Mouse (Mus musculus) small intestine, adult 2 months (tissue): ENCODE measurements around the gene Qpct. TPM values are rescaled to one million over a fixed set of nuclear protein-coding genes. Genes with fewer than 3 reads are reported as not detected.

Experiments
- H3K27ac ChIP-seq: fragments of 200-500 bp; 2 replicates; pipeline ENCODE4 v1.5.1; 2012; ENCODE audit warnings: low read depth, low read length, control low read depth, inconsistent platforms; ENCODE audit not compliant: insufficient read depth
- H3K27me3 ChIP-seq: fragments of 200-500 bp; 2 replicates; pipeline ENCODE4 v1.6.1; 2012; ENCODE audit warnings: mild to moderate bottlenecking, moderate library complexity, low read length, inconsistent platforms; ENCODE audit not compliant: control insufficient read depth, insufficient read depth
- H3K36me3 ChIP-seq: fragments of 200-500 bp; 2 replicates; pipeline ENCODE4 v1.6.1; 2012; ENCODE audit warnings: mild to moderate bottlenecking, low read length, control low read depth, inconsistent platforms; ENCODE audit not compliant: control insufficient read depth, insufficient read depth
- H3K4me1 ChIP-seq: fragments of 200-500 bp; 2 replicates; pipeline ENCODE4 v1.6.1; 2012; ENCODE audit warnings: low read length, inconsistent platforms, mixed read lengths; ENCODE audit not compliant: control insufficient read depth, insufficient read depth, insufficient read length
- H3K4me3 ChIP-seq: fragments of 200-500 bp; 2 replicates; pipeline ENCODE4 v1.5.1; 2012; ENCODE audit warnings: low read depth, mild to moderate bottlenecking, control low read depth, inconsistent platforms, low read length, moderate library complexity
- CTCF ChIP-seq: fragments of 200-500 bp; IDR thresholded peaks from 2 replicates; pipeline ENCODE4 v1.5.1; 2012; ENCODE audit warnings: low read depth, mild to moderate bottlenecking, control low read depth, inconsistent platforms, low read length, moderate library complexity, mixed read lengths; ENCODE audit not compliant: insufficient replicate concordance, insufficient read length; ENCODE audit errors: extremely low read depth
- POLR2A ChIP-seq: fragments of 200-500 bp; IDR thresholded peaks from 2 replicates; pipeline ENCODE4 v1.6.1; 2012; ENCODE audit warnings: low read depth, mild to moderate bottlenecking, control low read depth, inconsistent platforms, low read length, moderate library complexity
- WGBS: fragments of 180-500 bp; shearing (Covaris S2); methylation state at CpG from one replicate; pipeline ENCODE4 v1.1.7; 2018; 5-methylcytosine and 5-hydroxymethylcytosine counted together
- polyA plus RNA-seq: library from polyadenylated mRNA; depleted of rRNA; stranded (reverse); fragments of >200 nt; gene quantifications from 2 replicates; pipeline ENCODE4 v1.2.3, GENCODE M21; 2012

Qpct gene
- polyA plus RNA-seq, 1 experiment = 1.8 TPM

DNA sequence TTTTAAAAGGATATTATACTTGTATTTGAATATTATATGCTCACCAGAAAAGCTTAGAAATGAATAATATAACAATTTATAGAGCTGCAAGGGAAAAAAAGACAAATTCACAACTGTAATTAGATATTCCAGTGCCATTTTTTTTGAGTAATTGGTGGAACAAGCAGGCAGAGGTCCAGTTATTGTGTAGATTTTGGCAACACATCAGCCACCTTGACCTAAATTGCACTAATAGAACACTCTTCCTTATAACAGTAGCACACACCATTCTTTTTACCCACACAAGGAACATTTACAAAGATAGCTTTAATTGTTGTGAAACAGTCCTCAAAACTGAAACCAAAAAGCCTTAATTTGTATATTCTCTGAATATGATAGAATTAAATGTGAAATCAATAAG, 12.0 kb upstream of the Qpct start:
- no peaks in the 10 kb centered on the region for H3K27me3 ChIP-seq
- no peak overlapping the region for H3K4me3 ChIP-seq
- H3K27ac ChIP-seq = no peak overlapping the region
- H3K36me3 ChIP-seq = no peaks in the 10 kb centered on the region
- no peak for TF ChIP-seq POLR2A
- TF ChIP-seq CTCF = no peak
- peaks cover 2% of the 10 kb centered on the region; the same call in 1 of the 2 replicates for H3K4me1 ChIP-seq

DNA sequence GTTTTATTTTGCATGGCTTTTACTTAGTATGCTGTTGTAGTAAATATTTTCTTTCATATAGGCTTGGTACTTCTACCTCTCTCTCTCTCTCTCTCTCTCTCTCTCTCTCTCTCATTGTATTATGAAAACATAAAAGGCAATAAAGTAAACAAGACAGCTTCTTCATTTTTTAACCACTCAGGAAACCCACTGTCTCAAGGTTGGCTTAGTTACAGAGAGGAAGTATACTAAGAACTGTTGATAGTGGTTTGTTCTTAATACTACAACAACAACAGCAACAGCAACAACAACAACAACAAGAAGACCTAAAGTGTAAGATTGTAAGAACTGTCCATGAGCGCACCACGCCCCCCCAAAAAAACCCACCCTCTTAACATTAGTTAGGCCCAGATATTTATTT, 8.0 kb upstream of the Qpct start:
- Histone ChIP-seq H3K4me3 (no peak overlapping the region), H3K4me1 (peaks cover 2% of the 10 kb centered on the region; the same call in 1 of the 2 replicates), H3K27ac (no peak overlapping the region), H3K27me3 (no peaks in the 10 kb centered on the region), H3K36me3 (no peaks in the 10 kb centered on the region)
- TF ChIP-seq POLR2A = no peak
- TF ChIP-seq CTCF = no peak
- 91% methylated on average over 2 of the region's 2 CpGs for WGBS

DNA sequence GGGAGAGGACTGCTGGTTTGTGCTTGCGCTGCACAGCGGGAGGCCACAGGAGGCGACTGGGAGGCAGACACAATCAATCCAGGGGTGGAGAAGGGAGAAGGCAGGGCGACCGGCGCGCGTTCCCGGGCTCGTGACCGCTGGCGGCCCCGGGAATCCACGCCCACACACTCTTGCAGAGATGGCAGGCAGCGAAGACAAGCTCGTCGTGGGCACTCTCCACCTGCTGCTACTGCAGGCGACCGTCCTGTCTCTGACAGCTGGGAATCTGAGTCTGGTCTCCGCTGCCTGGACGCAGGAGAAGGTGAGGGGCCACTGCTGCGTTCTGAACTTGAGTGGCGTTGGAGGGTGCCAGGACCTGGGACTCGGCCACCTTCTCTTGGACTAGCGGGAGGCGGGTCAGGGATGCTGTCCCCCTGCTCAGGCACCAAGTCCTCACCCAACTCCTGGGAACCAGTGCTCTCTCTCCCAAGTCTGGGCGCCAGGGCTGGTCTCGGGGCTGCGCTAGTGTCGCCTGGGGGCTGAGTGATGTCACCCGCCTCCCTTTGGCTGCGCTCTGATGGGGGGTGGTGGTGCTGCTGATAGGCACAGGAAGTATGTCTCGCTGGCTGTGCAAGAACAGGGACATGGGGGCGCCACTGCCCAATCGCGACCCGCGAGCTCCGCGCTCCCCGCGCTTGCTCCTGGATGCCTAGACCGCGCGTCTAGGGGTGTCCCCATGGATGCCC, 544 bp downstream of the Qpct start:
- Histone ChIP-seq H3K36me3 (no peaks in the 10 kb centered on the region), H3K4me3 (peak overlapping the region; percentile 62), H3K4me1 (0 out of 2 replicates have a peak, but pooled peaks cover 4% of the 10 kb centered on the region), H3K27me3 (no peaks in the 10 kb centered on the region; the same call in 1 of the 2 replicates), H3K27ac (no peak overlapping the region)
- 1% methylated on average over 45 of the region's 45 CpGs for WGBS
- no peak for TF ChIP-seq CTCF
- no peak for TF ChIP-seq POLR2A

DNA sequence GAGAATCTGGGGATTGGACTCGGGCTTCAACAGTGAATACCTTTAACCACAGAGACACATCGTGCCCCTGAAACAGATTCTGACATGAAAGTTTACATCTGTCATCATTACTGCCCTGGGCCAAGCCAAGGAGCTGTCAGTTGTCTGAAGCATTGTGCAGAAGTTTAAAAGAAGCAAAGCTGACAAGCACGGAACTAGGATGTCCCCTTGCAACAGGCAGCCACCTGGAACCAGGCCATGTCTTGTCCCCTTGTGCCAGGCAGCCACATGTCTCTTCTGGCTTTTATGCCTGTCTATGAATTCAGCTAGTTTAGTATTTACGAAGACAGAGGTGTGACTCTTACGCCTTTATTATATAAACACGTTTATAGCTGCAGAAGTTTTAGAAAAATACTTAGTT, 6.6 kb downstream of the Qpct start:
- H3K36me3 ChIP-seq = no peaks in the 10 kb centered on the region
- H3K4me3 ChIP-seq = no peak overlapping the region
- no peak overlapping the region for H3K27ac ChIP-seq
- TF ChIP-seq POLR2A = no peak
- TF ChIP-seq CTCF = no peak
- no peaks in the 10 kb centered on the region; the same call in 1 of the 2 replicates for H3K27me3 ChIP-seq
- 73% methylated on average over 6 of the region's 6 CpGs for whole genome bisulfite sequencing
- H3K4me1 ChIP-seq = no peaks in the 10 kb centered on the region

DNA sequence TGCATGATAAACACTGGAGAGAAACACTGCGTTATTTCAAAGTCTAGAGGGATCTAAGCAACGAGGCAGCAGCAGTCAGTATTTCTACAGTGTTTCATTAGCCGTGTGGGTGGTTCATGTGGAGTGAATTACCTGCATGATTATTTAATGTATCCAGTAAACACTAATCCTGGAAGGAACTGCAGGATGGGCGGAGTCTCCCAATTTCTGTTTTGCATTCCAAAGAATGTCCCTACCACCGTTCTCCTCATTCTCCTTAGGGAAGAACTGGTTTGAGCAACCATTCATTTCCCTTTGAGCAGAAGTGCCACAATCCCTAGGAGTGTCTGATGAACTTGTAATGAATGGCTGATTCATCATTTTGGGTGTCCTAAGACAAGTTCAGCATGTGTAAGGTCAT, 8.5 kb downstream of the Qpct start:
- Histone ChIP-seq H3K27me3 (no peaks in the 10 kb centered on the region), H3K27ac (no peak overlapping the region), H3K4me1 (no peaks in the 10 kb centered on the region), H3K4me3 (no peak overlapping the region), H3K36me3 (no peaks in the 10 kb centered on the region)
- no peak for TF ChIP-seq CTCF
- TF ChIP-seq POLR2A = no peak
- 68% methylated on average over 5 of the region's 5 CpGs for WGBS

DNA sequence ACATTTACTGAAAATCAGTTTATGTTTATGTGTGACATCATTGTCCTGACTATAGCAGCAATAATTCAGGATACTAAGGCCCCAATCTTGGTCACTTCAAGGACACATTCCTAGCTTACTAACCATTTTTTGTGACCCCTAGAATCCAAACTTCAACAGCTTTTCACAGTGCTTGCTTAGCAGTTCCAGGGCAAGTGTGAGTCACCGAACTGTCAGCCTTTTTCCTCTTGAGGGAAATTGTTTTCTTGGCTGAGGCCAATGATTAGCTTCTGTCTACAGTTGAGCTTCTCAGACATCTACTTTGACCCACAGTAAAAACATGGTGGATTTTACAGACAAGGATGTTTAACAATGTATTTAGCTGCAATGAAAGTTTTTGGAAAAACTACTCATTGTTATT, 12.5 kb downstream of the Qpct start:
- TF ChIP-seq CTCF (no peak), POLR2A (no peak)
- Histone ChIP-seq H3K27me3 (no peaks in the 10 kb centered on the region), H3K4me3 (no peak overlapping the region), H3K36me3 (no peaks in the 10 kb centered on the region), H3K4me1 (no peaks in the 10 kb centered on the region), H3K27ac (no peak overlapping the region)
- WGBS = 54% methylated on average over 1 of the region's 1 CpGs

DNA sequence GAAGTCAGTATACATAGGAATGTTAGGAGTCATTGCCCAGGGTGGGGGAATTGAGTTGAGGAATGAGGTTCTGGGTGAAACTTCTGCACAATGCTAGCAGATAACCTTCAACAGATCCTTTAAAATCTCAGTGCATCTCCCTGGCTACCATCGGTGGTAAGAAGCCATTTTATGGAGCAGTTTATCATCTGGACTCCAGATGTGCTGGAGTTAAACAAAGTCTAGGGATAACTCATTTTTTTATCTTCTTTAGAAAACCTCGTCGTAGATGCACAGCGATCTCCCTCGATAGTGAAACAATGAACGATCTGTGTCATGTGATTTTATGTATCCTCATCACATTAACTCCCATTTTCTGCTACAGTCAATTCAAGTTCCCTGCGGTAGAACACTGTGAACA, 16.9 kb downstream of the Qpct start:
- no peak for TF ChIP-seq POLR2A
- TF ChIP-seq CTCF = no peak
- no peaks in the 10 kb centered on the region for H3K36me3 ChIP-seq
- H3K27me3 ChIP-seq = no peaks in the 10 kb centered on the region
- no peak overlapping the region for H3K4me3 ChIP-seq
- H3K4me1 ChIP-seq = no peaks in the 10 kb centered on the region
- no peak overlapping the region for H3K27ac ChIP-seq
- WGBS = 64% methylated on average over 7 of the region's 7 CpGs
